Mouse (Mus musculus): ENCODE data around the gene Galnt9. TPM values are rescaled to one million over a fixed set of nuclear protein-coding genes. Genes with fewer than 3 reads are reported as not detected.
A peak's percentile ranks its signal among the peaks of the same experiment; 100 is the strongest.

The Galnt9 gene
- polyA plus RNA-seq, 1 experiment from 2014 or later, result 3.6 TPM

GRCm38 (mm10) chr5:110562741-110563326, 18.7 kb downstream of the Galnt9 start:
- peaks cover 6% of the 10 kb centered on the region; the same call in 1 of the 2 replicates for H3K4me1 ChIP-seq
- no peak overlapping the region for H3K4me2 ChIP-seq
- 87% methylated on average over 16 of the region's 16 CpGs for WGBS
- H3K4me3 ChIP-seq (replicated peaks), result no peak overlapping the region
- H3K27me3 ChIP-seq, result no peaks in the 10 kb centered on the region
- no peaks in the 10 kb centered on the region for H3K36me3 ChIP-seq (replicated peaks)
- no peak overlapping the region for H3K27ac ChIP-seq
- H3K9me3 ChIP-seq, result no peaks in the 10 kb centered on the region
- ATAC-seq (ENCODE audit: low FRiP score), result no peak
- no peak overlapping the region for H3K9ac ChIP-seq

- Histone ChIP-seq H3K4me2 (no peak overlapping the region), H3K4me3 (replicated peaks) (no peak overlapping the region), H3K36me3 (replicated peaks) (no peaks in the 10 kb centered on the region), H3K4me1 (peaks cover 16% of the 10 kb centered on the region), H3K27ac (no peak overlapping the region), H3K27me3 (no peaks in the 10 kb centered on the region), H3K9ac (no peak overlapping the region), H3K9me3 (no peaks in the 10 kb centered on the region)
- WGBS, result 56% methylated on average over 4 of the region's 4 CpGs
- ATAC-seq (ENCODE audit: low FRiP score), result no peak
Observed at GRCm38 (mm10) chr5:110564986-110565644, 21.0 kb downstream of the Galnt9 start.

GRCm38 (mm10) chr5:110567547-110567946, 23.4 kb downstream of the Galnt9 start:
- Histone ChIP-seq H3K9me3 (no peaks in the 10 kb centered on the region), H3K27me3 (0 out of 2 replicates have a peak, but pooled peaks cover 4% of the 10 kb centered on the region), H3K4me1 (peaks cover 16% of the 10 kb centered on the region), H3K9ac (no peak overlapping the region), H3K36me3 (replicated peaks) (no peaks in the 10 kb centered on the region), H3K27ac (no peak overlapping the region), H3K4me3 (replicated peaks) (no peak overlapping the region), H3K4me2 (no peak overlapping the region)
- no peak for ATAC-seq (ENCODE audit: low FRiP score)
- 82% methylated on average over 2 of the region's 2 CpGs for WGBS

GRCm38 (mm10) chr5:110574888-110575287, 30.7 kb downstream of the Galnt9 start:
- Histone ChIP-seq H3K9me3 (no peaks in the 10 kb centered on the region), H3K4me3 (replicated peaks) (no peak overlapping the region), H3K27me3 (peaks cover 7% of the 10 kb centered on the region; the same call in 1 of the 2 replicates), H3K9ac (no peak overlapping the region), H3K27ac (no peak overlapping the region), H3K36me3 (replicated peaks) (no peaks in the 10 kb centered on the region), H3K4me1 (no peaks in the 10 kb centered on the region; the same call in 1 of the 2 replicates), H3K4me2 (no peak overlapping the region)
- no peak for ATAC-seq (ENCODE audit: low FRiP score)
- WGBS, result 74% methylated on average over 6 of the region's 6 CpGs

- H3K27me3 ChIP-seq, result peaks cover 3% of the 10 kb centered on the region; the same call in 1 of the 2 replicates
- no peak overlapping the region for H3K4me2 ChIP-seq
- 94% methylated on average over 4 of the region's 4 CpGs for WGBS
- H3K9ac ChIP-seq, result no peak overlapping the region
- H3K27ac ChIP-seq, result no peak overlapping the region
- H3K9me3 ChIP-seq, result no peaks in the 10 kb centered on the region
- H3K4me1 ChIP-seq, result peaks cover 5% of the 10 kb centered on the region; the same call in 1 of the 2 replicates
- no peak overlapping the region for H3K4me3 ChIP-seq (replicated peaks)
- ATAC-seq (ENCODE audit: low FRiP score), result no peak
- H3K36me3 ChIP-seq (replicated peaks), result no peaks in the 10 kb centered on the region
Observed at GRCm38 (mm10) chr5:110579296-110579695, 35.1 kb downstream of the Galnt9 start.

GRCm38 (mm10) chr5:110580569-110581239, 36.5 kb downstream of the Galnt9 start:
- Histone ChIP-seq H3K27me3 (peaks cover 3% of the 10 kb centered on the region; the same call in 1 of the 2 replicates), H3K27ac (no peak overlapping the region), H3K9ac (no peak overlapping the region), H3K4me3 (replicated peaks) (no peak overlapping the region), H3K9me3 (no peaks in the 10 kb centered on the region), H3K4me1 (peaks cover 5% of the 10 kb centered on the region; the same call in 1 of the 2 replicates), H3K4me2 (no peak overlapping the region), H3K36me3 (replicated peaks) (no peaks in the 10 kb centered on the region)
- peak; percentile 27; the same call in 1 of the 2 replicates for ATAC-seq (ENCODE audit: low FRiP score)
- 76% methylated on average over 19 of the region's 19 CpGs for WGBS

- H3K4me1 ChIP-seq, result peaks cover 5% of the 10 kb centered on the region; the same call in 1 of the 2 replicates
- no peaks in the 10 kb centered on the region for H3K27me3 ChIP-seq
- H3K36me3 ChIP-seq (replicated peaks), result no peaks in the 10 kb centered on the region
- H3K4me3 ChIP-seq (replicated peaks), result no peak overlapping the region
- no peaks in the 10 kb centered on the region for H3K9me3 ChIP-seq
- ATAC-seq (ENCODE audit: low FRiP score), result no peak
- no peak overlapping the region for H3K27ac ChIP-seq
- no peak overlapping the region for H3K4me2 ChIP-seq
- 79% methylated on average over 10 of the region's 10 CpGs for WGBS
- no peak overlapping the region for H3K9ac ChIP-seq
Observed at GRCm38 (mm10) chr5:110582647-110583538, 38.7 kb downstream of the Galnt9 start.

GRCm38 (mm10) chr5:110587467-110587866, 43.3 kb downstream of the Galnt9 start:
- H3K27me3 ChIP-seq, result no peaks in the 10 kb centered on the region
- H3K9me3 ChIP-seq, result no peaks in the 10 kb centered on the region
- H3K4me3 ChIP-seq (replicated peaks), result no peak overlapping the region
- H3K4me2 ChIP-seq, result no peak overlapping the region
- H3K9ac ChIP-seq, result no peak overlapping the region
- H3K36me3 ChIP-seq (replicated peaks), result no peaks in the 10 kb centered on the region
- ATAC-seq (ENCODE audit: low FRiP score), result no peak
- no peak overlapping the region for H3K27ac ChIP-seq
- H3K4me1 ChIP-seq, result no peaks in the 10 kb centered on the region

GRCm38 (mm10) chr5:110589833-110590232, 45.7 kb downstream of the Galnt9 start:
- Histone ChIP-seq H3K27ac (no peak overlapping the region), H3K9ac (no peak overlapping the region), H3K4me2 (no peak overlapping the region), H3K27me3 (no peaks in the 10 kb centered on the region), H3K36me3 (replicated peaks) (no peaks in the 10 kb centered on the region), H3K4me1 (no peaks in the 10 kb centered on the region), H3K4me3 (replicated peaks) (no peak overlapping the region), H3K9me3 (no peaks in the 10 kb centered on the region)
- WGBS, result 94% methylated on average over 8 of the region's 8 CpGs
- ATAC-seq (ENCODE audit: low FRiP score), result no peak

GRCm38 (mm10) chr5:110594465-110594864, 50.3 kb downstream of the Galnt9 start:
- H3K36me3 ChIP-seq (replicated peaks), result no peaks in the 10 kb centered on the region
- no peaks in the 10 kb centered on the region for H3K27me3 ChIP-seq
- H3K4me2 ChIP-seq, result no peak overlapping the region
- ATAC-seq (ENCODE audit: low FRiP score), result no peak
- H3K4me1 ChIP-seq, result no peaks in the 10 kb centered on the region
- H3K9ac ChIP-seq, result no peak overlapping the region
- 88% methylated on average over 8 of the region's 8 CpGs for WGBS
- H3K27ac ChIP-seq, result no peak overlapping the region
- H3K9me3 ChIP-seq, result no peaks in the 10 kb centered on the region
- no peak overlapping the region for H3K4me3 ChIP-seq (replicated peaks)

GRCm38 (mm10) chr5:110595341-110595740, 51.2 kb downstream of the Galnt9 start:
- Histone ChIP-seq H3K27me3 (no peaks in the 10 kb centered on the region), H3K9ac (no peak overlapping the region), H3K36me3 (replicated peaks) (no peaks in the 10 kb centered on the region), H3K4me3 (replicated peaks) (no peak overlapping the region), H3K4me1 (no peaks in the 10 kb centered on the region), H3K27ac (no peak overlapping the region), H3K4me2 (no peak overlapping the region), H3K9me3 (no peaks in the 10 kb centered on the region)
- no peak for ATAC-seq (ENCODE audit: low FRiP score)
- 94% methylated on average over 10 of the region's 10 CpGs for WGBS

Measured in forebrain, embryonic 12.5 days (tissue).